Mouse (Mus musculus) liver, embryonic 14.5 days (tissue): ENCODE measurements around the gene Ino80. TPM values are rescaled to one million over a fixed set of nuclear protein-coding genes. Genes with fewer than 3 reads are reported as not detected.
A peak's percentile ranks its signal among the peaks of the same experiment; 100 is the strongest.

Experiments
- ATAC-seq: fragments of 200-750 bp; cut with Nextera tagmentation; 2 replicates; pipeline ENCODE4 v1.8.0; 2017; ENCODE audit warnings: moderate number of reproducible peaks, mild to moderate bottlenecking, moderate library complexity; ENCODE audit not compliant: insufficient read depth
- DNase-seq, 3 experiments: peaks; one replicate each; pipeline ENCODE4 v3.0.0-alpha.2; 2012 to 2013; ENCODE audit warnings: low read depth in 3 of 3, low spot score in 3 of 3
- H3K27ac ChIP-seq: fragments of 300-500 bp; sonication (generic); 2 replicates; pipeline ENCODE4 v1.5.1; 2014; ENCODE audit warnings: moderate library complexity, mild to moderate bottlenecking, control low read depth, inconsistent platforms
- H3K27me3 ChIP-seq: fragments of 300-500 bp; sonication (generic); 2 replicates; pipeline ENCODE4 v1.6.1; 2014; ENCODE audit warnings: mild to moderate bottlenecking, low read length, moderate library complexity; ENCODE audit not compliant: control insufficient read depth, insufficient read depth
- H3K36me3 ChIP-seq: fragments of 300-500 bp; sonication (generic); replicated peaks from 2 replicates; pipeline ENCODE4 v1.6.1; 2014; ENCODE audit warnings: low read depth; ENCODE audit not compliant: control insufficient read depth, insufficient read depth
- H3K4me1 ChIP-seq, 2 experiments: fragments of 200-500 bp in 1 of 2; fragments of 300-500 bp in 1 of 2; sonication (generic) in 1 of 2; replicated peaks; 2 replicates each; pipeline ENCODE4 v1.6.1; 2012 to 2014; ENCODE audit warnings: antibody characterized with exemption in 1 of 2, inconsistent platforms in 1 of 2, low read length in 1 of 2; ENCODE audit not compliant: control insufficient read depth in 2 of 2, insufficient read depth in 2 of 2
- H3K4me2 ChIP-seq: fragments of 300-500 bp; sonication (generic); 2 replicates; pipeline ENCODE4 v1.6.1; 2014; ENCODE audit warnings: low read depth, mild to moderate bottlenecking, control low read depth, moderate library complexity
- H3K4me3 ChIP-seq, 2 experiments: fragments of 200-500 bp in 1 of 2; fragments of 300-500 bp in 1 of 2; sonication (generic) in 1 of 2; 2 replicates each; pipeline ENCODE4 v1.5.1; 2012 to 2014; ENCODE audit warnings: low read depth in 2 of 2, low read length in 2 of 2, mild to moderate bottlenecking in 2 of 2, control low read depth in 1 of 2, inconsistent platforms in 1 of 2, moderate library complexity in 1 of 2; ENCODE audit not compliant: insufficient read depth in 1 of 2
- H3K9ac ChIP-seq: fragments of 300-500 bp; sonication (generic); replicated peaks from 2 replicates; pipeline ENCODE4 v1.6.1; 2014; ENCODE audit warnings: mild to moderate bottlenecking, control low read depth, moderate library complexity
- H3K9me3 ChIP-seq: fragments of 300-500 bp; sonication (generic); 2 replicates; pipeline ENCODE4 v1.6.1; 2016; ENCODE audit warnings: low read length, mixed read lengths; ENCODE audit not compliant: control insufficient read depth
- CTCF ChIP-seq: IDR thresholded peaks from 2 replicates; pipeline ENCODE4 v1.5.1; 2016; ENCODE audit warnings: antibody characterized with exemption, low read depth, control low read depth
- EP300 ChIP-seq: IDR thresholded peaks from 2 replicates; pipeline ENCODE4 v1.6.1; 2016; ENCODE audit warnings: antibody characterized with exemption, low read depth
- WGBS: fragments of 180-500 bp; shearing (Covaris S2); extraction: QIAGEN DNeasy Blood & Tissue Kit; methylation state at CpG from one replicate; pipeline ENCODE4 v1.1.7; 2014; ENCODE audit not compliant: insufficient replicate concordance; 5-methylcytosine and 5-hydroxymethylcytosine counted together
- polyA plus RNA-seq, 2 experiments: library from polyadenylated mRNA; depleted of rRNA in 1 of 2; stranded (reverse) in 1 of 2; unstranded in 1 of 2; fragments of >200 nt; fragmentation: Nextera tagmentation in 1 of 2; extraction: Ambion mirVana in 1 of 2; gene quantifications; 2 replicates each; pipeline versions ENCODE4 v1.2.1 to v1.2.3; 2012 to 2014

The Ino80 gene
- 3.3 and 4.4 TPM in 2 replicates for polyA plus RNA-seq (2012; rRNA removed)
- 1.8 and 2.0 TPM in 2 replicates for polyA plus RNA-seq (2014; fragmentation: Nextera tagmentation; extraction: Ambion mirVana)

- ATAC-seq (peak; percentile 93), DNase-seq (peak; percentile 99)
- H3K4me1 ChIP-seq = peaks cover 18 to 21% of the 10 kb centered on the region in 2 experiments
- no peaks in the 10 kb centered on the region for H3K27me3 ChIP-seq
- peak within 1 kb of the TSS; percentile 99 for H3K27ac ChIP-seq
- no peaks in the 10 kb centered on the region for H3K9me3 ChIP-seq
- peak within 1 kb of the TSS; percentile 90 for H3K4me2 ChIP-seq
- H3K9ac ChIP-seq = peak within 1 kb of the TSS; percentile 96
- H3K4me3 ChIP-seq = peak within 1 kb of the TSS; percentile 72 to 95
- under 1% methylated on average over 69 of the region's 72 CpGs for WGBS
- H3K36me3 ChIP-seq = no peaks in the 10 kb centered on the region
- TF ChIP-seq EP300 (peak; percentile 77), CTCF (no peak)
Measured at GRCm38 (mm10) chr2:119477571-119478396, at the start of gene Ino80. Ino80 (minus strand) TSS chr2:119477687.

- H3K4me1 ChIP-seq = no peaks in the 10 kb centered on the region
- H3K27me3 ChIP-seq = no peaks in the 10 kb centered on the region
- DNase-seq = no peak
- ATAC-seq = no peak
- 67% methylated on average over 4 of the region's 4 CpGs for WGBS
- no peaks in the 10 kb centered on the region for H3K9me3 ChIP-seq
- TF ChIP-seq CTCF (no peak), EP300 (no peak)
- H3K4me3 ChIP-seq = no peak overlapping the region
- no peak overlapping the region for H3K9ac ChIP-seq
- H3K36me3 ChIP-seq = no peaks in the 10 kb centered on the region
- no peak overlapping the region for H3K27ac ChIP-seq
- H3K4me2 ChIP-seq = no peak overlapping the region
Measured at GRCm38 (mm10) chr2:119525422-119525821, 47.9 kb upstream of the Ino80 start.

- Histone ChIP-seq H3K4me2 (no peak overlapping the region), H3K36me3 (no peaks in the 10 kb centered on the region), H3K9me3 (no peaks in the 10 kb centered on the region), H3K4me3 (no peak overlapping the region), H3K27me3 (no peaks in the 10 kb centered on the region), H3K4me1 (no peaks in the 10 kb centered on the region), H3K27ac (no peak overlapping the region), H3K9ac (no peak overlapping the region)
- 64% methylated on average over 4 of the region's 4 CpGs for WGBS
- ATAC-seq (no peak), DNase-seq (no peak)
- TF ChIP-seq EP300 (no peak), CTCF (no peak)
Measured at GRCm38 (mm10) chr2:119523836-119524235, 46.3 kb upstream of the Ino80 start.

- 66% methylated on average over 7 of the region's 7 CpGs for WGBS
- Histone ChIP-seq H3K27ac (no peak overlapping the region), H3K4me3 (no peak overlapping the region), H3K4me2 (no peak overlapping the region), H3K4me1 (no peaks in the 10 kb centered on the region), H3K9me3 (no peaks in the 10 kb centered on the region), H3K36me3 (no peaks in the 10 kb centered on the region), H3K27me3 (no peaks in the 10 kb centered on the region), H3K9ac (no peak overlapping the region)
- no peak for TF ChIP-seq CTCF
- TF ChIP-seq EP300 = no peak
- no peak for ATAC-seq
- no peak for DNase-seq
Measured at GRCm38 (mm10) chr2:119520550-119520949, 43.1 kb upstream of the Ino80 start.

- WGBS = 43% methylated on average over 5 of the region's 5 CpGs
- Histone ChIP-seq H3K9me3 (no peaks in the 10 kb centered on the region), H3K36me3 (no peaks in the 10 kb centered on the region), H3K4me2 (no peak overlapping the region), H3K9ac (no peak overlapping the region), H3K4me1 (no peaks in the 10 kb centered on the region), H3K4me3 (no peak overlapping the region), H3K27ac (no peak overlapping the region), H3K27me3 (no peaks in the 10 kb centered on the region)
- DNase-seq = no peak
- TF ChIP-seq CTCF = no peak
- TF ChIP-seq EP300 = no peak
- no peak for ATAC-seq
Measured at GRCm38 (mm10) chr2:119516811-119517210, 39.3 kb upstream of the Ino80 start.
